Mouse (Mus musculus): ENCODE measurements around the gene Acat2.
A peak's percentile ranks its signal among the peaks of the same experiment; 100 is the strongest.
"Not testable (repeated sequence)": the region's sequence is repeated elsewhere in the genome, so short reads cannot be mapped to it uniquely, and the experiment has no call there.

Gene Acat2

DNA sequence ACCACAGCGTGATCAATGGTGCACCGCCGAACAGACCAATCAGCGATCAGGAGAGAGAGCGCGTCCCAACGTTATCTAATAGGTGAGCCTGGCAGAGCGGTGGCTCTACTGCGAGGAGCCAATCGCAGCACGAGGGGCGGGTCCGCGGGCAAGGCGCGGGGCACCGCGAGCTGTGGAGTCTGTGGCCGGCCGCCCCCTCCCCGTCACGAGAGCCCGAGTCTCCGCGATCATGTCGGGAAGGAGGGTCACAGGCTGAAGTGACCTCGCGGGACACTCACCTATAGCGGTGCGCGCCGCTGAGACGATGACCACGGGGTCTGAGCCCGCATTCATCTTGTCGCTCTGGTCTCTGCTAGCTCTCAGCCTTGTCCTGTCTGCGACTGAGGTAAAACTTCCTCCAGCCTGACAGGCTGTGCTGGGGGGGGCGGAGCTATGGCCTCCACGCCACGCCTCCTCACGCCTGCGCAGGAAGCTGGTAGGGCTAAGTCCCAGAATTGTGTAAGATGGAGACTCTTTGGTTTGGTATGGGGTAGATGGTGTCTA, at the start of gene Acat2:
Gene Acat2 (minus strand): TSS at position 417 of the 543 bp plus-strand sequence.
- DNase-seq, result peak; percentile 95 to 96

DNA sequence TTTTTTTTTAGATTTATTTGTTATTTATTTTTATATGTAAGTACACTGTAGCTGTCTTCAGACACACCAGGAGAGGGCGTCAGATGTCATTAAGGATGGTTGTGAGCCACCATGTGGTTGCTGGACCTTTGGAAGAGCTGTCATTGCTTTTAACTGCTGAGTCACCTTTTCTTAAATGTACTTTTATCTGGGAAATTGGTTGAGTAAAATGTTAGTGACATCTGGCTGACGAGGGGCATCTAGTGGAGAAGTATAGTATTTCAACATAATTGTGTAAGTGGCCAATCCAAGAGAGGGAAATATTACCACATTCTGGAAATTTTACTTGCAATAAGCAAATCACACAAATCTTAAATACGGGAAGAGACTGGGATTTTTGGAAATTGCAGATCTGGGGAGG, 49.3 kb upstream of the Acat2 start:
- DNase-seq, result peak in 1 of 2 experiments; percentile 39

DNA sequence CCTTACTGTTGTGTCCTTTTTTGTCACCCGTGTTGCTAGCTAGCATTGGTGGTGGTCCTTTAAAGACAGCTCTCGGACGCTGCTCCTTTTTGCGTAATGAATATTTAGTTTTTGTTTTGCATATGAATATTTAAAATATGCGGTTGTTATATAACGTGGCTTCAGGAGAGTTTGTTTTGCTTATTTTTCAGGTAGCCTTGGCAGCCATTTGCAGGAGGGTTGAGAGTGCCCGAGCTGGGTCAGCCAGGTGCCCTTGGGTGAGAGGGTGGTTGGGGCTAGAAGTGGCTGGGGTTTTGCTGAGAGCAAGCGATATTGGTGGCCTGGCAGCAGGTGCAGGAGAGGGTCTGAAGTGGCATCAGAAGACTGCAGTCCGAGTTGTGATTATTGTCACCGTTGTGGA, 48.0 kb upstream of the Acat2 start:
- DNase-seq, result peak; percentile 21 to 38

DNA sequence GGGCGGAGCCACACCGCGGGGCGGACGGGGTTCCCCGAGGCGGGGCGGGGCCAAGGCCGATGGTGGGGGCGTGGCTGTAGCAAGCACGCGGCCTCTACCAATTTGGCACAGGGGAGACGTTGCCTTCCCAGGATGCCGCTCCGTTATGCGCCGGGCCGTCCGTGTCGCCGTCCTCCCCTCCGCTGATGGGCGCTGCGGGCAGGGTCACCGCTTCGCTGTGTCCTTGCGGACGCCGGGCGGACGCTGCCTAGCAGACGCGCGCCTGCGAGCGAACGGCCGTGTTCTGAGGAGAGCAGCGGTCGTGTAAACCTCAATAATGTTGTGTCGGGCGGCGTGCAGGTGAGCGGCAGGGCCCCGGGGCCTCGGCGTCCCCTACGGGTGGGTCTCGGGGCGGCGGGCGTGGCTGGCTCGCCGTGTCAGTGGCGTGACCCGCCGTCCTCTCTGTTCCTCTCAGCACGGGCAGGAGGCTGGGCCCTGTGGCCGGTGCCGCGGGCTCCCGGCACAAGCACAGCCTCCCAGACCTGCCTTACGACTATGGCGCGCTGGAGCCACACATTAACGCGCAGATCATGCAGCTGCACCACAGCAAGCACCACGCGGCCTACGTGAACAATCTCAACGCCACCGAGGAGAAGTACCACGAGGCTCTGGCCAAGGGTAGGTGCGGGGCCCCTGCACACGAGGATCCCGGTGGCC, 47.3 kb upstream of the Acat2 start:
- DNase-seq, result peak; percentile 99

DNA sequence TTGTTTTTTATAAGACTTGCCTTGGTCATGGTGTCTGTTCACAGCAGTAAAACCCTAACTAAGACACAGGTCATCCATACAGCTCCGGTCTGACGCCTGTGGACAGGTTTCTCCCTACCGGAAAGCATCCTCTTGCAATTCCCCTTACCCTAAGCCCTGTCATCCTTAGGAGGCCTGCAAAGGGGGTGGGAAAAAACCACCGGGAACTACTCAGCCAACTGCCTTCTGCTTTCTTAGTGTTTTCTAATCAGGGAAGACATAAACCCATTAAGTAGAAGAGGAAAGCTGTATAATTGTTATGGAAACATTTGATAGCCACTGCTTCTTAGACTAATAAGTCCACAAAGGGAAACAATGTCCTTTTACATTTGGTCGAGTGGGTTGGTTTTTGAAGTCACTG, 46.4 kb upstream of the Acat2 start:
- DNase-seq, result no peak

DNA sequence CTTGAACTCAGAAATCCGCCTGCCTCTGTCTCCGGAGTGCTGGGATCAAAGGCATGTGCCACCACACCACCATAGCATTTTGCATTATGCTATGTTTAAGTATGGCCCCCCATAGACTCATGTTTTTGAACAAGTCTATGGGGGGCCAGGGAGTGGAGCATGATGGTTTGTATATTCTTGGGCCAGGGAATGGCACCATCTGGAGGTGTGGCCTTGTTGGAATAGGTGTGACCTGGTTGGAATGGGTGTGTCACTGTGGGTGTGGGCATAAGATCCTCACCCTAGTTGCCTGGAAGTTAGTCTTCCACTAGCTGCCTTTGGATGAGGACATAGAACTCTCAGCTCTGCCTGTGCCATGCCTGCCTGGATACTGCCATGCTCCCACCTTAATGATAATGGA, 46.0 kb upstream of the Acat2 start, which contains the start of gene Sod2:
Gene Sod2 (plus strand): TSS at position 301 of the 400 bp plus-strand sequence.
- DNase-seq, result not testable (repeated sequence)

DNA sequence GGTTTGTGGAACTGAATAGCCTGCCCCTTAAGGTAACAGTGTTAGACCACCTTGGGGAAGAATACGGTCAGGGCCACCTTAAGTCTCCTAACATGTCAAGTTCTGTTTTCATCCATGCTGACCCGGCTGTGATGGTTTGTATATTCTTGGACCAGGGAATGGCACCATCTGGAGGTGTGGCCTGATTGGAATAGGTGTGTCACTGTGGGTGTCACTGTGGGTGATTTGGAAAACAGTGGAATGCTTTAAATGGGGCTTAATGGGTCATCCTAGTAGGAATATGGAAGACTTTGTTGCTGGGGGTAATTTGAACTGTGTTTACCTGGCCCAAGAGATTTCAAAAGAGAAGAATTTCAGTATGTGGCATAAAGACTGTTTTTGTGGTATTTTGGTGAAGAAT, 43.9 kb upstream of the Acat2 start:
- not testable (repeated sequence) for DNase-seq

DNA sequence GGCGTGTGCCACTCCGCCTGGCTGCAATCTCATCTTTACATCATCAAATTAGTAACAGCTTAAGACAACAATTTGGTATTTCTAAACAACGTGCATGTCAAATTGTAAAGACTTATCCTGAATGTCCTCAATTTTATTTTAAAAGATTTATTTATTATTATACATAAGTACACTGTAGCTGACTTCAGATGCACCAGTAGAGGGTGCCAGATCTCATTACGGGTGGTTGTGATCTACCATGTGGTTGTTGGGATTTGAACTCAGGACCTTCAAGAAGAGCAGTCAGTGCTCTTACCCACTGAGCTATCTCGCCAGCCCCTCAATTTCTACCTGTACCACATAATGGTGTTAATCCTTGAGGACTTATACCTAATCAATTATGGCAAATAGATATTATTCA, 41.7 kb upstream of the Acat2 start:
- not testable (repeated sequence) for DNase-seq

DNA sequence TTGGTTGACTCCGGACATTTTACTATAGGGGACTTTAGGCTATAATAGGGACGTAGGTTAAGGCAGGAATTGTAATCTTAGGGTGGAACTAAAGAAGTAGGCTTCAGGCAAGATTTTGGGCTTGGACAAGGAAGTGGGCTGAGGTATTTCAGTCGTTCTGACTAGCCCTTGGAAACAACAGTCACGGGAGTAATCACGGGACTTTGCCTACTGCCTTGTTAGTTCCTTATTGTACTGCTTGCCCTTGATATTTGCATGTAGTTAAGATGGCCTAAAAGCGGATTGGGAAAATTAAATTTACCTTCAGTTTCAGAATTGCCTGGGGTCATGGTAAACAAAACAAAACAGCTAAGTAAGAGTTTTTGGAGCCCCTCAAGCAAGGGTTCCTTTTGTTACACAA, 38.5 kb upstream of the Acat2 start:
- DNase-seq, result no peak

DNA sequence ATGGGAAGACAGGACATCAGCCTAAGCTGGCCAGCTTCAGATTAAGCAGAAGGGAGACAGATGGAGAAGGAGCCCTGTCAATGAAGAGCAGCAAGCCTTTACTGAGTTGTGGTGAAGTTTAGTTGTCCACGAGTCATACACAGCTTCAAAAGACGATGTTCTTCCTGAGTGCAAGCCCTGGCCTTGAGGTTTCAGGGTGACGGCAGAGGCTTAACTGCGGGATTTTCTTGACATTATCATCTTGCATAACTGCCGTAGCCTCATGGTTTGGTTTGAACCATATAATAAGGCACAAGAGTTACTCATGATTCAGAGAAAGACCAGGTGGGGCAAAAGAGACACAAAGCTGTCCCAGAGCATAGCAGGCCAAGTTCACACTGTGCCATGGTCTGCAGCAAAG, 37.3 kb upstream of the Acat2 start:
- DNase-seq, result no peak

DNA sequence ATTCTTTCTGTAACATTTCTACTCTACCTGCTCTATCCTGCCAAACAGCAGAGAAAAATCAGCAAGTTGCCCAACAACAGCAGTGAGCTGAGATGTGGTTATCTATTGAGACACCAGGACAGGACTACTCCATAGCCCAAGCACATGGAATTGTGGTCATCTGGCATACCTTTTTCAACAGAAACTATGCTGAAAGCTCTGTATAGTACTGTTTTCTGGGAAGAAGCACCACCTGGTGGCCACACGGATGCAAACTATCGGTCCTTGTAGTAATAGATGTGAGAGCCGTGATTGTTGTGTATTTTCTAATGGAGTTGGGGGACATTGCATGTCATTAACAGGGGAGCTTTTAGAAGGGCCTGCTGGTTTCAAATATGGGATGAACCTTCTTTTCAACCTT, 35.8 kb upstream of the Acat2 start:
- peak; percentile 75 to 76 for DNase-seq

DNA sequence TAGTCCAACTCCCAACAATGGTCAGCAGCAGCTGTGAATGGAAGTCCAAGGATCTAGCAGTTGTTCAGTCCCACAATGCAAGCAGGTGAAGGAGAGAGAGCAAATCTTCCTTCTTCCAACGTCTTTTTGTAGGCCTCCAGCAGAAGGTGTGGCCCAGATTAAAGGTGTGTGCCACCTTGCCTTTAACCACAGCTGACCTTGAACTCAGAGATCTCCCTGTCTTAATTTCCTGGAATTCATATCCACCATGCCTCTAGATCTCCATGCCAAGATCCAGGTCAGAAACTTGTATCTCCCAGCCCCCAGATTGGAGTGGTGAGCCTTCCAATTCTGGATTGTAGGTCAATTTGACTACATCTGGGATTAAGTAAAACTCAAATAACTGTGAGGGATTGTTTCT, 33.5 kb upstream of the Acat2 start, which contains the start of gene Wtap:
Gene Wtap (minus strand): TSS at position 101 of the 400 bp plus-strand sequence.
- DNase-seq, result no peak

DNA sequence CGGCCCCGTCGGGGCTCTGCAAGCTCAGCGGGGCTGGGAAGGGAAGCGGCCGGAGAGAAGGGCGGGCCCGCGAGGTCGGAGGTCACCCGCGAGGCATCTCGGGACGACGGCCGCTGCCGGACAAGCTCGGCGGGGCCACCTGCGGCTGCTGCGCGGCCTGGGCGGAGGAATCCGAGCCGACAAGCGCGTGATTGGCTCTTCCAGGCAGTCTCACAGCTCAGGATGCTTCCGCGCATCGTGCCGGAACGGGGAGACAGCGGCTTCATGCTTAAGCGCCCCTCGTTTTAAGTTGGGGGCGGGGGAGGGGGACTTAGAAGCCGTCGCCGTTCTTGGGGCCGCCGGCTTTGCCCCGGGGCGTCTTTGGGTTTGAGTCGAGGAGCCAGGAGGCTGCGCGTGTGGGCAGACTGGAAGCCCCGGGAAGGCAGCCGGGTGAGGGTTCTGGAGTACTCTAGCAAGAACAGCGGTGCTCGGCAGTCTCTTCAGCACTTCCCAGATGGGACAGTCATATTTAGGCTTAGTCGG, 32.0 kb upstream of the Acat2 start:
- DNase-seq, result peak; percentile 96 to 98

DNA sequence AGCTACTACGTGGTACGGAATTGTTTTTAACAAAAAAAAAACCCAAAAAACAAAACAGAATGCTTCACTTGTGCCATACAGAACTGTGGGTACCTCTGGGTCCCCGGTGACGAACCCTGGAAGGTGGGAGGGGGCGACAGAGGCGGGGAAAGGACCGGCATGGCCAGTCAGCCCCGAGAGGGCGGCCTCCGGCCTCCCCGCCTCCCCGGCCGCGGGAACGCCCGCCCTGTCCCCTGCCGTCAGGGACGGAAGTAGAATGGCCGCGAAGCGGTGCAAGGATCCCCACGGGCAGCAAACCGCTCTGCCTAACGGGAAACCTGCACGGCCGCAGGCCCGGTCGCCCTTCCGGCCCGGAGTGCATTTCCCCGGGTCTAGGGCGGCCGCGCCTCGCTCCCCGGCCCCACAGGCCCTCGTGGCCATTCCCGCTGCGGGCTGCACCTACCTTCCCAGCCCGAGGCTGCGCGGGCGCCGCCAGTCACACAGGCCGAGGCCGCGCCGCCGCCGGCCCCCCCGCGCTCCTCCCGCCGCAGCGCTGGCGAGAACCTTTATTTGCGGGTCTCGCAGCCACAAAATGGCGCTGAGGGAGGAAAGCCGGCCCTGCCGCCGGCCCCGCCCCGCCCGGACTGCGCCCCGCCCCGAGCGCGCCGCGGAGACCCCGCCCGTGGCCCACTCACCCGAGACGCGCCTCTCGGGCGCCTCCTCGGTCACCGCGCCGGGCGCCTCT, 31.2 kb upstream of the Acat2 start:
- DNase-seq, result peak; percentile 83 to 92

DNA sequence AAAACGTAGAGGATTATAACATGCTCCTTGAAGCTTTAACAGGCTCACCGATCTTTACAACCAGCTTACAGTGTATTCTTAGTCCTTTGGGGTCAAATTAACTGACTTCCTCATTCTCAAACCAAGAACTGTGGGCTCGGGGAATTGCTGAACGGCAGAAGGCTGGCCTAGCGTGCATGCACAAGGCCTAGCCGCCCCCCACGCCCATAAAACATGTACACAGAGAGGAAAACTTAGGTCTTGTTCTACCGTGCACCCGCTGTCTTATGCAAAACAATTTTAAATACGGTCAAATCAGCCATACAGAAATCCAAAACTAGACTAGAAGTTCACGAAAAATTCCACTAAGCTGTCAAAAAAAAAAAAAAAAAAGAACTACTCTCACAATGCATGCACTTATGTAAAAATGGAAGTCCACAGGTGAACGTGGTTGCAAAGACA, 30.7 kb upstream of the Acat2 start:
- no peak for DNase-seq

DNA sequence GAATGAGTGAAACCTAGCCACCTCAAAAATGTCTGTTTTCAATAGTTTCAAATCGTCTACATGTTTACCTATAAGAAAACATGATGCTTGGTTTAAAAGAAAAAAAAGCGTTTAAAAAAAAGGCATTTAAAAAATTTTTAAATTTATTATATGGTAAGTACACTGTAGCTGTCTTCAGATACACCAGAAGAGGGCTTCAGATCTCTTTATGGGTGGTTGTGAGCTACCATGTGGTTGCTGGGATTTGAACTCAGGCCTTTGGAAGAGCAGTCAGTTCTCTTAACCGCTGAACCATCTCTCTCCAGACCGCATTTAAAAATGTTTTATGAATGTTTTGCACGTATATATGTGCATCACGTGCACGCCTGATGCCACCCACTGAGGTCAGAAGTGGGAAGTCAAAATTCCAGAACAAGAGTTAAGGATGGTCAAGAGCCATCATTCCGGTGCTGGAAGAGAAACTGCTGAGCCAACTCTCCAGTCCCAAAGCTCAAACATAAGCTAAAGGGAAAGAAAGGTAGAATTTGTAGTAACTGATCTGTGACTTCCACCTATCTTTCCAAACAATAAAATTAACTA, 30.1 kb upstream of the Acat2 start:
- DNase-seq, result no peak

DNA sequence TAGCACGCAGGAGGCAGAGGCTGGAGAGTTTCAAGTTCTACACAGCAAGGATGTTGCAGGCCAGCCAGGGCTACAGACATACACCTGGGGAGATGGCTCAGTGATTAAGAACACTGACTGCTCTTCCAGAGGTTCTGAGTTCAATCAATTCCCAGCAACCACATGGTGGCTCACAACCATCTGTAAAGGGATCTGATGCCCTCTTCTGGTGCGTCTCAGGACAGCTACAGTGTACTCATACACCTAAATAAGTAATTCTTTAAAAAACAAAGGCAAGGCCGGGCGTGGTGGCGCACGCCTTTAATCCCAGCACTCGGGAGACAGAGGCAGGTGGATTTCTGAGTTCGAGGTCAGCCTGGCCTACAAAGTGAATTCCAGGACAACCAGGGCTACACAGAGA, 27.5 kb upstream of the Acat2 start:
- DNase-seq, result peak in 1 of 2 experiments; percentile 20

DNA sequence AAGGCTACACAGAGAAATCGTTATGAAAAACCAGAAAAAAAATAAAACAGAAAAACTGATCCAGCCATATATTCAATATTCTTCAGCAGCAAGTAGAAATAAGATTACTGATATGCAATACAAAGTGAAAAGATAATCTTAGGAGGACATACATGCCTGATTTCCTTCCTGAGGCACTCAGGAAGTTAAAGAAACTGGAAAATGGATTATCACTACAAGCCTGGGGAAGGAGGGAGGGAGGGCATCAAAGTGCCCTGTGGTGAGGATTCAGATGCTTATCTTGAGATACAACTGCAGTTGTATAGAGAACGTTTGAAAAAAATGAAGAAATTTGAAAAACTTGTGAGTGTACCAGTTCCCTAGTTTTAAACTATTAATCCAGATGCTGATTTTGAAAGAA, 23.4 kb upstream of the Acat2 start:
- no peak for DNase-seq

DNA sequence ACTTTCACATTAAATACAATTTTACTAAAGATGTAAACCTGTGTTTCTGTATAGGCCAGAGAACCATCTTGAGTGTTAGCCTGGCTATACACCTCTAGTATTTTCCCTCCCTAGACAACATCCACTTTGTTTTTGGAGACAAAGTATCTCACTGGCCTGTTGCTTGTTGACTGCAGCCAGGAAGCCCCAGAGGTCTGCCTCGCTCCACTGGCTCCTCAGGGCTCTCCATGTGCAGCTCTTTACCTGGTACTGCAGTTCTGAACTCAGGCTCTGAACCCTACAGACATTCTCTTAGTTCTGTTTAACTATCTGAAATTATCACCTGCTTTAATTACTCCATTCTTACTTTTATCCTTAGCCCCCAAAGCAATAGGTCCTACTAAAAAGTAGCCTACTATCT, 18.0 kb upstream of the Acat2 start:
- no peak for DNase-seq

DNA sequence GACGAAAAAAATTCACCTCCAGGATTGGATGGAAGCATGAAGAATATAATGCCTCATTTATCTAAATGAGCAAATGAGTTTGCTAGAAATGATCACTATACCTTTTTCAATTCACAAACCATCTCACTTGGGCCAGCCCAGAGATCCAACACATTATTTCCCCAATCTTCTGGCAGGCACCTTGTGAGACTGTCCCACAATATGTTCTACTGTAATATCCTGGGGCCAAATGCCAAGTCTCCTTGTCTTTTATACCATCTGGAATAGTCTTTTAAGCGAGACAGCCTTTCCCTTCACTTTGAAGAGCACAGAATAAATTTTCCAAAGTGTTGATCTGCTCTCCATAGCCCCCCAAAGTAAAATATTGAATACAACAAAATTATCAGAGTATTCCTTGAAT, 13.3 kb upstream of the Acat2 start:
- DNase-seq, result peak; percentile 39 to 49

DNA sequence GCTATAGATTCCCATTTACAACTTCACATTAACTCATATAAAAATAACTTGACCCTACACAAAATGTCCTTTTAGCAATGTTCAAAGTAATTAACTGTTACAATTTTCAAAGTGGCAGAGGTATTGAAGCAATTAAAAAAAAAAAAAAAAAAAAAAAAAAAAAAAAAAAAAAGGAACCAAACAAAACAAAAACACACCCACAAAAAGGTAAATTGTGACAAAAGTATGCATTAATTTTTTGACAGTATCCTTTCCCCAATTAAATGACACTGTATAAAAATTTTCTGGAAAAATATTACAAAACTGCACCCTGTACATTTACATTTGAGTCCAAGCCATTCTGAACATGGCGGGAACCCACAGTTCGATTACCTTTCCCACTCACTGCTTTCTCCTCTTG, 6.6 kb upstream of the Acat2 start:
- DNase-seq, result no peak

DNA sequence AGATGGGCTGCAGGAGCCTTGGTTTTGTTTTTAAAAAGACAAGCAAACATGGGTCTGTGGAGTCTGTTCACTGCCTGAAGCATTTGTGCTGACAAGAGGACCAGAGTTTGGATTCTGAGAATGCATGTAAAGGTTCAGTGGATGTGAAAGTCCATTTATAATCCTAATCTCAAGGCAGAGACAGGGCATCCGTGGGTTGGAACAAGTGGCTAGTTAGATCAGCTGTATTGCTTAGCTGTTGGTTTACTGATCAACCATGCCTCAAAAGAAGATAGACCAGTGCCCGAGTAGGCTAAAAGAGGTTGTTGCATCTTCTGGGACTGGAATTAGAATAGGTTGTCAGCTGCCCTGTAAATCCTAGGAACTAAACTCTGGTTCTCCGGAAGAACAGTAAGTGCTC, 2.9 kb upstream of the Acat2 start:
- no peak for DNase-seq

DNA sequence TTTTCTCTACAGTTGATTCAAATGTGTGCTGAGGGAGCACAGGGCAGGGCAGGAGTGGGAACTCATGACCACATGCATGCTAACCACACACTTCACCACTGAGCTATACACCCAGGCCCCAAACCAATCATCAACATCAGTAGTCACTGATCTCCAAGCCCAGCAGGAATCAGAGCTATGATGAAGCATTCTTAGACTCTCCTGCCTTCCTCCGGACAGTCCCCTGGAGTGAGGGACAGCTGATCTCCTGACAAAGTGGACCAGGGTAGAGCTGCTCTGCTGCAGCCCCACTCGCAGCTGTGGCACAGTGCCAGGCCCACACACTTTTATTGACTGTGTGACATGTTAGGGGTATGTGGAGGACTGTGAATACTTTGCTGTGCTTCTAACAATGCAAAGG, 1.2 kb downstream of the Acat2 start:
- not testable (repeated sequence) for DNase-seq
